Mouse (Mus musculus) small intestine, adult 2 months (tissue): ENCODE results near the gene Man1a. TPM values are rescaled to one million over a fixed set of nuclear protein-coding genes. Genes with fewer than 3 reads are reported as not detected.

Source experiments
- H3K27ac ChIP-seq: fragments of 200-500 bp; 2 replicates; pipeline ENCODE4 v1.5.1; 2012; ENCODE audit warnings: low read depth, low read length, control low read depth, inconsistent platforms; ENCODE audit not compliant: insufficient read depth
- H3K27me3 ChIP-seq: fragments of 200-500 bp; 2 replicates; pipeline ENCODE4 v1.6.1; 2012; ENCODE audit warnings: mild to moderate bottlenecking, moderate library complexity, low read length, inconsistent platforms; ENCODE audit not compliant: control insufficient read depth, insufficient read depth
- H3K36me3 ChIP-seq: fragments of 200-500 bp; 2 replicates; pipeline ENCODE4 v1.6.1; 2012; ENCODE audit warnings: mild to moderate bottlenecking, low read length, control low read depth, inconsistent platforms; ENCODE audit not compliant: control insufficient read depth, insufficient read depth
- H3K4me1 ChIP-seq: fragments of 200-500 bp; 2 replicates; pipeline ENCODE4 v1.6.1; 2012; ENCODE audit warnings: low read length, inconsistent platforms, mixed read lengths; ENCODE audit not compliant: control insufficient read depth, insufficient read depth, insufficient read length
- H3K4me3 ChIP-seq: fragments of 200-500 bp; 2 replicates; pipeline ENCODE4 v1.5.1; 2012; ENCODE audit warnings: low read depth, mild to moderate bottlenecking, control low read depth, inconsistent platforms, low read length, moderate library complexity
- CTCF ChIP-seq: fragments of 200-500 bp; IDR thresholded peaks from 2 replicates; pipeline ENCODE4 v1.5.1; 2012; ENCODE audit warnings: low read depth, mild to moderate bottlenecking, control low read depth, inconsistent platforms, low read length, moderate library complexity, mixed read lengths; ENCODE audit not compliant: insufficient replicate concordance, insufficient read length; ENCODE audit errors: extremely low read depth
- POLR2A ChIP-seq: fragments of 200-500 bp; IDR thresholded peaks from 2 replicates; pipeline ENCODE4 v1.6.1; 2012; ENCODE audit warnings: low read depth, mild to moderate bottlenecking, control low read depth, inconsistent platforms, low read length, moderate library complexity
- WGBS: fragments of 180-500 bp; shearing (Covaris S2); methylation state at CpG from one replicate; pipeline ENCODE4 v1.1.7; 2018; 5-methylcytosine and 5-hydroxymethylcytosine counted together
- polyA plus RNA-seq: library from polyadenylated mRNA; depleted of rRNA; stranded (reverse); fragments of >200 nt; gene quantifications from 2 replicates; pipeline ENCODE4 v1.2.3, GENCODE M21; 2012

Gene Man1a
- polyA plus RNA-seq, 1 experiment: 59.8 TPM

- TF ChIP-seq CTCF (no peak), POLR2A (no peak)
- no peak overlapping the region for H3K27ac ChIP-seq
- peaks cover 4% of the 10 kb centered on the region; the same call in 1 of the 2 replicates for H3K4me1 ChIP-seq
- WGBS: 53% methylated on average over 3 of the region's 3 CpGs
- H3K4me3 ChIP-seq: no peak overlapping the region
- H3K27me3 ChIP-seq: no peaks in the 10 kb centered on the region
- peaks cover 23% of the 10 kb centered on the region for H3K36me3 ChIP-seq
Observed at GRCm38 (mm10) chr10:53922236-53922635, 154.2 kb downstream of the Man1a start.

GRCm38 (mm10) chr10:53917517-53917916 is 158.9 kb downstream of the Man1a start:
- no peak overlapping the region for H3K4me3 ChIP-seq
- 68% methylated on average over 3 of the region's 3 CpGs for WGBS
- H3K27me3 ChIP-seq: no peaks in the 10 kb centered on the region
- H3K4me1 ChIP-seq: no peaks in the 10 kb centered on the region
- no peak overlapping the region for H3K27ac ChIP-seq
- TF ChIP-seq POLR2A: no peak
- no peak for TF ChIP-seq CTCF
- peaks cover 25% of the 10 kb centered on the region for H3K36me3 ChIP-seq

- Histone ChIP-seq H3K4me1 (no peaks in the 10 kb centered on the region), H3K4me3 (no peak overlapping the region), H3K27ac (no peak overlapping the region), H3K36me3 (peaks cover 25% of the 10 kb centered on the region), H3K27me3 (no peaks in the 10 kb centered on the region)
- 76% methylated on average over 6 of the region's 6 CpGs for WGBS
- TF ChIP-seq POLR2A: no peak
- no peak for TF ChIP-seq CTCF
Observed at GRCm38 (mm10) chr10:53915719-53916118, 160.7 kb downstream of the Man1a start.

- WGBS: 83% methylated on average over 8 of the region's 8 CpGs
Observed at GRCm38 (mm10) chr10:53914974-53915609, 161.3 kb downstream of the Man1a start.

GRCm38 (mm10) chr10:53913546-53914312 is 162.7 kb downstream of the Man1a start:
- no peak overlapping the region for H3K27ac ChIP-seq

More at GRCm38 (mm10) chr10:53914974-53915609, 161.3 kb downstream of the Man1a start:
- Histone ChIP-seq H3K4me1 (no peaks in the 10 kb centered on the region), H3K36me3 (peaks cover 25% of the 10 kb centered on the region), H3K27ac (no peak overlapping the region), H3K4me3 (no peak overlapping the region), H3K27me3 (no peaks in the 10 kb centered on the region)
- TF ChIP-seq CTCF (no peak), POLR2A (no peak)

GRCm38 (mm10) chr10:53889512-53889911 is 186.9 kb downstream of the Man1a start:
- no peak for TF ChIP-seq CTCF
- no peak for TF ChIP-seq POLR2A
- Histone ChIP-seq H3K4me1 (no peaks in the 10 kb centered on the region), H3K36me3 (no peaks in the 10 kb centered on the region), H3K27ac (no peak overlapping the region), H3K4me3 (no peak overlapping the region), H3K27me3 (no peaks in the 10 kb centered on the region)
- 52% methylated on average over 4 of the region's 4 CpGs for WGBS

More at GRCm38 (mm10) chr10:53913546-53914312, 162.7 kb downstream of the Man1a start:
- Histone ChIP-seq H3K36me3 (peaks cover 16% of the 10 kb centered on the region), H3K27me3 (no peaks in the 10 kb centered on the region), H3K4me1 (no peaks in the 10 kb centered on the region), H3K4me3 (no peak overlapping the region)
- 93% methylated on average over 4 of the region's 4 CpGs for WGBS
- TF ChIP-seq POLR2A: no peak
- TF ChIP-seq CTCF: no peak

- no peaks in the 10 kb centered on the region for H3K27me3 ChIP-seq
- 71% methylated on average over 10 of the region's 10 CpGs for WGBS
- no peak overlapping the region for H3K4me3 ChIP-seq
- TF ChIP-seq POLR2A: no peak
- TF ChIP-seq CTCF: no peak
- no peak overlapping the region for H3K27ac ChIP-seq
- no peaks in the 10 kb centered on the region for H3K4me1 ChIP-seq
- H3K36me3 ChIP-seq: no peaks in the 10 kb centered on the region
Observed at GRCm38 (mm10) chr10:53888382-53889110, 187.9 kb downstream of the Man1a start.
